Mouse (Mus musculus): ENCODE measurements at regions not wholly inside any gene's neighbourhood (a gene's known extent, or its start where the extent isn't known, plus 50 kb on each side); places are given as distances from the start of the nearest gene placed in this dataset. TPM values are rescaled to one million over a fixed set of nuclear protein-coding genes. Genes with fewer than 3 reads are reported as not detected.

DNA sequence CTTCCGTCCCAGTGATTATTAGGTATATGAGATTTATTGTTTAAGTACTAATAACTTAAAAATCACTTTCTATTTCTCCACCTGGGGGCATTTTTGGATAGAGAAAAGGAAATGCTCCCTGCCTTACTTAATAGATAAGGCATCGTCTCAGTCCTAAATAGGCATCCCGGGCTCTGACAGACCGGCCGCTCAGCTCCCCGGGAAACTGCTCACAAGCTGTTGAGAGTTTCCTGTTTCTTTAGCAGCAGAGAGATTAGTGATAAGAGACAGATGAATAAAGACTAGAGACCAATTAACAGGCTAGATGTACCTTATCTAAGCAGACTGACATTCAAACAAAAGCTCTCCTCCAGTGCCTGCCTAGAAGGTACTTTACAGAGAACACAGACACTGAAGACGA lies 148.4 kb downstream of the Slc15a5 start:
- H3K27me3 ChIP-seq (replicated peaks) = no peaks in the 10 kb centered on the region
- no peaks in the 10 kb centered on the region for H3K36me3 ChIP-seq
- no peak overlapping the region for H3K27ac ChIP-seq
- peak overlapping the region; percentile 29; the same call in 1 of the 2 replicates for H3K4me2 ChIP-seq
- ATAC-seq = no peak
- WGBS (ENCODE audit: insufficient replicate concordance) = 7% methylated on average over 7 of the region's 7 CpGs
- H3K4me1 ChIP-seq = no peaks in the 10 kb centered on the region
- H3K9ac ChIP-seq = no peak overlapping the region
- no peaks in the 10 kb centered on the region for H3K9me3 ChIP-seq (replicated peaks)
- no peak overlapping the region for H3K4me3 ChIP-seq

DNA sequence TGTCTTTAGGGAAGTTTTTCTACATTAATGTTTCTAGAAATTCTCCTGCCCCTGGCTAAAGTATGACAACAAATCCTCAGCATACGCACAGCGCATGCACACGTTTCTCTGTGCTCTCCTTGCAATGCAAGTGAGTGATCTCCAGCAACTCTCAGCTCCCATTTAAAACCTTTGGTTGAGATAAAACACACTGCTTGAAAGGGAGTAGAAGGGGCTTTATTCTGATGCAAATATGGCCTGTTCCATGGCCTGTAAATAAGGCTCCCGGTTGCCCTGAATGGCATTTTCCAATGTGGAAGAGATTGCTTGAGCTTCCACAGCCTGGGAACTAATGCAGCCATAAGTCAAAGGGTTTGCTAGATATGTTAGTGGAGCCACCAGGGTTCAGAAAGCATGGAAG lies 156.4 kb downstream of the Slc15a5 start:
- Histone ChIP-seq H3K4me3 (no peak overlapping the region), H3K27me3 (replicated peaks) (no peaks in the 10 kb centered on the region), H3K9me3 (replicated peaks) (no peaks in the 10 kb centered on the region), H3K36me3 (no peaks in the 10 kb centered on the region), H3K4me2 (no peak overlapping the region), H3K27ac (no peak overlapping the region), H3K4me1 (no peaks in the 10 kb centered on the region), H3K9ac (no peak overlapping the region)
- WGBS (ENCODE audit: insufficient replicate concordance) = 76% methylated on average over 4 of the region's 4 CpGs
- ATAC-seq = no peak

DNA sequence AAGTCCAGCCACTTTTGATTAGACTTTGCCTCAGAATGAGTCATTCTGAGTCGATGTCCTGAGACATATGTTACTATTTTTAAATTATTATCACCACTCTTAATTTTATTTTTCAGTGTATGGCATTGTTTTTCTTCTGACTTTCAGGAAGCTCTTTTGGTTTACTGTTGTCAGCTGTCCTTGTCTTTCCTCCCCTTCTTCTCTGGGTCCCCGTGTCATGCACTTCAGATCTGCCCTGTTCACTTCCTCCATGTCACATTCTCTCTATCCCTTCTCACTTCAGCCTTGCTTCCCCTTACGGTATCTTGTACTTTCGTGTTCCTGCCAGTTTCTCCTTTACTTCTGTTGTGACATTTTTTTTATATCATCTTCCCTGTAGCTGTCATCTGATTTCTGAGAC lies 161.6 kb downstream of the Slc15a5 start:
- H3K9me3 ChIP-seq (replicated peaks) = no peaks in the 10 kb centered on the region
- H3K36me3 ChIP-seq = no peaks in the 10 kb centered on the region
- no peak overlapping the region for H3K4me2 ChIP-seq
- no peaks in the 10 kb centered on the region for H3K4me1 ChIP-seq
- H3K27me3 ChIP-seq (replicated peaks) = no peaks in the 10 kb centered on the region
- no peak overlapping the region for H3K27ac ChIP-seq
- no peak overlapping the region for H3K4me3 ChIP-seq
- 33% methylated on average over 4 of the region's 4 CpGs for WGBS (ENCODE audit: insufficient replicate concordance)
- H3K9ac ChIP-seq = no peak overlapping the region
- no peak for ATAC-seq

DNA sequence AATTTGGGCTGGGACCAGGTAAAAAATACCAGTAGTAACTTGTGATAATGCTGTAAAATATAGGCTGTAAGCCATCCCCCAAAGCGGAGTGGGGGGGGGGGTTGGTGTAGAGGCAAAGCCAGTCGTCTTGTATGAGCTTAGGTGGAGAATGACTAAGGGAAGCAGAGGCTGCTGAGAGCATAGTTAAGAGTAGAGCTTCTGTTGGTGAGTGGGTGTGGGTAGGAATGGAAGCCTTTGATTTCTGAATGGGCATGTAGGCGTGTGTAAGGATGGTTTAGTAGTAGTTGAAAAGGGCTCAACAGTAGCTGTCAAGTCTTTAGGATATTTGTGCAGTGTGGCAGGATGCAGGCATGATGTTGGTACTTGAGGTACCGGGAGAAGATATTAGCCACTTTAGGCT lies 153.5 kb downstream of the Dera start:
- Histone ChIP-seq H3K27me3 (replicated peaks) (no peaks in the 10 kb centered on the region), H3K4me1 (no peaks in the 10 kb centered on the region), H3K36me3 (no peaks in the 10 kb centered on the region), H3K9ac (no peak overlapping the region), H3K4me3 (no peak overlapping the region), H3K27ac (no peak overlapping the region), H3K4me2 (no peak overlapping the region), H3K9me3 (replicated peaks) (no peaks in the 10 kb centered on the region)
- no peak for ATAC-seq
- 59% methylated on average over 4 of the region's 4 CpGs for WGBS (ENCODE audit: insufficient replicate concordance)

Small RNA genes lying in the stretch of these regions (microRNA-seq; reads per million reads assigned to microRNA genes)
- gene Gm24308 = not detected

Data from liver, embryonic 12.5 days (tissue).